Mouse (Mus musculus): ENCODE results near the gene Zfp872. TPM values are rescaled to one million over a fixed set of nuclear protein-coding genes. Genes with fewer than 3 reads are reported as not detected.
A peak's percentile ranks its signal among the peaks of the same experiment; 100 is the strongest.
"Not testable (repeated sequence)": the region's sequence is repeated elsewhere in the genome, so short reads cannot be mapped to it uniquely, and the experiment has no call there.

Zfp872 gene
- polyA plus RNA-seq (2016; fragmentation: Nextera tagmentation; extraction: Ambion mirVana), result 0.17 and 0.20 TPM in 2 replicates

- peak within 1 kb of the TSS; percentile 69 for H3K4me2 ChIP-seq (replicated peaks)
- H3K9ac ChIP-seq, result peak within 1 kb of the TSS; percentile 34
- H3K9me3 ChIP-seq, result peaks cover 9% of the 10 kb centered on the region; the same call in 1 of the 2 replicates
- WGBS, result 15% methylated on average over 43 of the region's 43 CpGs
- no peaks in the 10 kb centered on the region for H3K27me3 ChIP-seq
- no peaks in the 10 kb centered on the region; the same call in 1 of the 2 replicates for H3K4me1 ChIP-seq
- peak within 1 kb of the TSS; percentile 41 for H3K4me3 ChIP-seq
- ATAC-seq (ENCODE audit: insufficient number of reproducible peaks, insufficient read depth, low FRiP score, low TSS enrichment), result peak; percentile 69
- H3K27ac ChIP-seq, result no peak within 1 kb of the TSS
- no peaks in the 10 kb centered on the region for H3K36me3 ChIP-seq
Measured at GRCm38 (mm10) chr9:22188025-22188611, at the start of gene Zfp872. TSS of gene Zfp872 (plus strand) at chr9:22188090.

- H3K4me3 ChIP-seq, result no peak overlapping the region
- H3K27ac ChIP-seq, result no peak overlapping the region
- ATAC-seq (ENCODE audit: insufficient number of reproducible peaks, insufficient read depth, low FRiP score, low TSS enrichment), result no peak
- 29% methylated on average over 2 of the region's 2 CpGs for WGBS
- no peaks in the 10 kb centered on the region for H3K9me3 ChIP-seq
- H3K4me1 ChIP-seq, result 0 out of 2 replicates have a peak, but pooled peaks cover 2% of the 10 kb centered on the region
- H3K4me2 ChIP-seq (replicated peaks), result no peak overlapping the region
- H3K9ac ChIP-seq, result no peak overlapping the region
- H3K27me3 ChIP-seq, result 0 out of 2 replicates have a peak, but pooled peaks cover 10% of the 10 kb centered on the region
- no peaks in the 10 kb centered on the region for H3K36me3 ChIP-seq
Measured at GRCm38 (mm10) chr9:22138480-22138879, 49.4 kb upstream of the Zfp872 start.

GRCm38 (mm10) chr9:22139746-22140145, 48.1 kb upstream of the Zfp872 start:
- Histone ChIP-seq H3K4me1 (0 out of 2 replicates have a peak, but pooled peaks cover 2% of the 10 kb centered on the region), H3K4me2 (replicated peaks) (no peak overlapping the region), H3K27ac (no peak overlapping the region), H3K36me3 (no peaks in the 10 kb centered on the region), H3K9ac (no peak overlapping the region), H3K9me3 (no peaks in the 10 kb centered on the region), H3K4me3 (no peak overlapping the region), H3K27me3 (0 out of 2 replicates have a peak, but pooled peaks cover 10% of the 10 kb centered on the region)
- ATAC-seq (ENCODE audit: insufficient number of reproducible peaks, insufficient read depth, low FRiP score, low TSS enrichment), result no peak
- WGBS, result 85% methylated on average over 5 of the region's 5 CpGs

- WGBS, result 55% methylated on average over 17 of the region's 17 CpGs
- no peak for ATAC-seq (ENCODE audit: insufficient number of reproducible peaks, insufficient read depth, low FRiP score, low TSS enrichment)
- H3K9me3 ChIP-seq, result no peaks in the 10 kb centered on the region
Measured at GRCm38 (mm10) chr9:22143108-22144037, 44.5 kb upstream of the Zfp872 start.

GRCm38 (mm10) chr9:22144304-22144965, 43.5 kb upstream of the Zfp872 start:
- no peaks in the 10 kb centered on the region for H3K27me3 ChIP-seq
- H3K27ac ChIP-seq, result no peak overlapping the region
- H3K4me2 ChIP-seq (replicated peaks), result no peak overlapping the region
- H3K36me3 ChIP-seq, result no peaks in the 10 kb centered on the region
- no peak overlapping the region for H3K9ac ChIP-seq
- no peaks in the 10 kb centered on the region for H3K9me3 ChIP-seq
- H3K4me3 ChIP-seq, result no peak overlapping the region
- 81% methylated on average over 8 of the region's 8 CpGs for WGBS
- H3K4me1 ChIP-seq, result no peaks in the 10 kb centered on the region
- ATAC-seq (ENCODE audit: insufficient number of reproducible peaks, insufficient read depth, low FRiP score, low TSS enrichment), result no peak

More at GRCm38 (mm10) chr9:22143108-22144037, 44.5 kb upstream of the Zfp872 start:
- Histone ChIP-seq H3K27me3 (no peaks in the 10 kb centered on the region), H3K36me3 (no peaks in the 10 kb centered on the region), H3K9ac (no peak overlapping the region), H3K27ac (no peak overlapping the region), H3K4me2 (replicated peaks) (no peak overlapping the region), H3K4me3 (no peak overlapping the region), H3K4me1 (no peaks in the 10 kb centered on the region)

GRCm38 (mm10) chr9:22149426-22150248, 38.3 kb upstream of the Zfp872 start:
- 81% methylated on average over 20 of the region's 20 CpGs for WGBS
- ATAC-seq (ENCODE audit: insufficient number of reproducible peaks, insufficient read depth, low FRiP score, low TSS enrichment), result no peak
- Histone ChIP-seq H3K4me2 (replicated peaks) (no peak overlapping the region), H3K4me3 (no peak overlapping the region), H3K4me1 (no peaks in the 10 kb centered on the region), H3K9me3 (no peaks in the 10 kb centered on the region), H3K36me3 (no peaks in the 10 kb centered on the region), H3K9ac (no peak overlapping the region), H3K27ac (no peak overlapping the region), H3K27me3 (no peaks in the 10 kb centered on the region)

GRCm38 (mm10) chr9:22150249-22150693, 37.6 kb upstream of the Zfp872 start:
- not testable (repeated sequence) for H3K9ac ChIP-seq; ATAC-seq (ENCODE audit: insufficient number of reproducible peaks, insufficient read depth, low FRiP score, low TSS enrichment); H3K27me3 ChIP-seq; H3K4me2 ChIP-seq (replicated peaks); H3K4me1 ChIP-seq; H3K36me3 ChIP-seq; H3K4me3 ChIP-seq; H3K27ac ChIP-seq; H3K9me3 ChIP-seq
- WGBS, result 79% methylated on average over 7 of the region's 7 CpGs

- H3K4me1 ChIP-seq, result no peaks in the 10 kb centered on the region; the same call in 1 of the 2 replicates
Measured at GRCm38 (mm10) chr9:22150946-22151345, 36.9 kb upstream of the Zfp872 start.

GRCm38 (mm10) chr9:22153810-22154209, 34.1 kb upstream of the Zfp872 start:
- WGBS, result 91% methylated on average over 3 of the region's 3 CpGs
- no peaks in the 10 kb centered on the region for H3K9me3 ChIP-seq
- no peak for ATAC-seq (ENCODE audit: insufficient number of reproducible peaks, insufficient read depth, low FRiP score, low TSS enrichment)

More at GRCm38 (mm10) chr9:22150946-22151345, 36.9 kb upstream of the Zfp872 start:
- H3K36me3 ChIP-seq, result no peaks in the 10 kb centered on the region
- H3K27ac ChIP-seq, result no peak overlapping the region
- WGBS, result 86% methylated on average over 2 of the region's 2 CpGs
- ATAC-seq (ENCODE audit: insufficient number of reproducible peaks, insufficient read depth, low FRiP score, low TSS enrichment), result no peak
- no peak overlapping the region for H3K4me2 ChIP-seq (replicated peaks)
- no peak overlapping the region for H3K4me3 ChIP-seq
- no peaks in the 10 kb centered on the region for H3K9me3 ChIP-seq
- H3K9ac ChIP-seq, result no peak overlapping the region
- no peaks in the 10 kb centered on the region for H3K27me3 ChIP-seq

GRCm38 (mm10) chr9:22155614-22156013, 32.3 kb upstream of the Zfp872 start:
- H3K27me3 ChIP-seq, result 0 out of 2 replicates have a peak, but pooled peaks cover 3% of the 10 kb centered on the region
- H3K9ac ChIP-seq, result no peak overlapping the region
- WGBS, result 24% methylated on average over 10 of the region's 10 CpGs
- peak overlapping the region; percentile 25 for H3K4me2 ChIP-seq (replicated peaks)
- peaks cover 8% of the 10 kb centered on the region for H3K4me1 ChIP-seq
- H3K36me3 ChIP-seq, result 0 out of 2 replicates have a peak, but pooled peaks cover 5% of the 10 kb centered on the region
- H3K4me3 ChIP-seq, result no peak overlapping the region
- H3K27ac ChIP-seq, result no peak overlapping the region
- ATAC-seq (ENCODE audit: insufficient number of reproducible peaks, insufficient read depth, low FRiP score, low TSS enrichment), result no peak
- H3K9me3 ChIP-seq, result no peaks in the 10 kb centered on the region

More at GRCm38 (mm10) chr9:22153810-22154209, 34.1 kb upstream of the Zfp872 start:
- Histone ChIP-seq H3K4me3 (no peak overlapping the region), H3K4me2 (replicated peaks) (no peak overlapping the region), H3K27me3 (0 out of 2 replicates have a peak, but pooled peaks cover 3% of the 10 kb centered on the region), H3K27ac (no peak overlapping the region), H3K36me3 (0 out of 2 replicates have a peak, but pooled peaks cover 5% of the 10 kb centered on the region), H3K4me1 (peaks cover 8% of the 10 kb centered on the region), H3K9ac (no peak overlapping the region)

Data from embryonic facial prominence, embryonic 12.5 days (tissue).